Mouse (Mus musculus): ENCODE results near the gene Mlh1. TPM values are rescaled to one million over a fixed set of nuclear protein-coding genes. Genes with fewer than 3 reads are reported as not detected.
A peak's percentile ranks its signal among the peaks of the same experiment; 100 is the strongest.

Mlh1 gene
- polyA plus RNA-seq, 1 experiment from 2014 or later: 40.2 TPM

DNA sequence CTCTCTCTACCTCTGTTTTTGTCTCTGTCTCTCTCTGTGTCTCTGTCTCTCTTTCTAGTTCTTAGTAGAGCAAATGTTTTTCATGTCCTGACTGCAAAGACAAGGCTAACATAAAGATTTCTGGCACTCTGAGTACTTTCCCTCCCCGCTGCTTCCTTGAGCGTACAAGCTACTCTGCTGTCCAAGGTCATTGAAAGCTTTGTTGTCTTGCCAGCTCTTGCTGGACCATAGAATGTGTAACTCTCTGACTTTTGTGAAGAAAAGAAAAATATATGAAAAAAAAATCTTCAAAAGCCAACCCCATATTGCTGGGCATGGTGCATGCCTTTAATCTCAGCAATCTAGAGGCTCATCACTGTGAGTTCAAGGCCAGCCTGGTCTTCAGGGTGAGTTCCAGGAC lies 27.0 kb upstream of the Mlh1 start:
- Histone ChIP-seq H3K27me3 (no peaks in the 10 kb centered on the region; the same call in 1 of the 2 replicates), H3K4me3 (replicated peaks) (no peak overlapping the region), H3K9ac (no peak overlapping the region), H3K4me2 (no peak overlapping the region), H3K9me3 (replicated peaks) (no peaks in the 10 kb centered on the region), H3K27ac (peak overlapping the region; percentile 41; the same call in 1 of the 2 replicates), H3K36me3 (no peaks in the 10 kb centered on the region), H3K4me1 (no peaks in the 10 kb centered on the region)
- no peak for ATAC-seq (replicated peaks; ENCODE audit: low FRiP score)
- WGBS: 54% methylated on average over 2 of the region's 2 CpGs

DNA sequence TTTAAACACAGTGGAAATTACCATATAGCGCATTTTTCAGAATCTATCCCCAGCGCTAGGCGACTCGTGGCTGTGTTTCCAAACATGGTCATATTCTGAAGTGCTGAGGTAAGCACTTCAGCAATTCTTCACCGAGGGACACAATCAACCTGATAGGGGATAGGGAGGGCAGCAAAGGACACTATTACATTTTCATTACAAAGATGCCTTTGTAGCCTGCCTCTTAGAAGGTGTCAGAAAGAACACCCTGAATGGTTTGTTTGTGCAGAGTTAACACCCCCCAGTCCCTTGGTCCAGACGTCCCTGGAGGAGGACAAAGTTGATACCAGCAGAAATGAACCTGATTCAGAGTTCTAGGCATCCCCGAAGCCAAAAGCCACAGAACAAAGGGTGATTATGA lies 24.8 kb upstream of the Mlh1 start:
- H3K4me2 ChIP-seq: no peak overlapping the region
- no peak for ATAC-seq (replicated peaks; ENCODE audit: low FRiP score)

GRCm38 (mm10) chr9:111295323-111295722 lies 23.7 kb upstream of the Mlh1 start:
- H3K4me3 ChIP-seq (replicated peaks): no peak overlapping the region
- 70% methylated on average over 2 of the region's 2 CpGs for WGBS
- no peak overlapping the region for H3K27ac ChIP-seq
- no peaks in the 10 kb centered on the region for H3K27me3 ChIP-seq
- no peak for ATAC-seq (replicated peaks; ENCODE audit: low FRiP score)
- H3K4me1 ChIP-seq: no peaks in the 10 kb centered on the region
- no peaks in the 10 kb centered on the region for H3K36me3 ChIP-seq
- no peak overlapping the region for H3K4me2 ChIP-seq
- H3K9me3 ChIP-seq (replicated peaks): no peaks in the 10 kb centered on the region
- H3K9ac ChIP-seq: no peak overlapping the region

More for the DNA sequence above, 24.8 kb upstream of the Mlh1 start:
- Histone ChIP-seq H3K27ac (no peak overlapping the region), H3K27me3 (no peaks in the 10 kb centered on the region; the same call in 1 of the 2 replicates), H3K4me3 (replicated peaks) (no peak overlapping the region), H3K9ac (no peak overlapping the region), H3K4me1 (no peaks in the 10 kb centered on the region), H3K36me3 (no peaks in the 10 kb centered on the region), H3K9me3 (replicated peaks) (no peaks in the 10 kb centered on the region)
- WGBS: 63% methylated on average over 7 of the region's 7 CpGs

- WGBS: 94% methylated on average over 6 of the region's 6 CpGs
- Histone ChIP-seq H3K36me3 (no peaks in the 10 kb centered on the region), H3K4me1 (peaks cover 2% of the 10 kb centered on the region; the same call in 1 of the 2 replicates), H3K27me3 (no peaks in the 10 kb centered on the region), H3K27ac (no peak overlapping the region), H3K4me2 (no peak overlapping the region), H3K9me3 (replicated peaks) (no peaks in the 10 kb centered on the region), H3K9ac (no peak overlapping the region), H3K4me3 (replicated peaks) (no peak overlapping the region)
- no peak for ATAC-seq (replicated peaks; ENCODE audit: low FRiP score)
These were observed 23.3 kb upstream of the Mlh1 start for GRCm38 (mm10) chr9:111294911-111295310.

GRCm38 (mm10) chr9:111293234-111293633 lies 21.6 kb upstream of the Mlh1 start:
- WGBS: 77% methylated on average over 4 of the region's 4 CpGs
- Histone ChIP-seq H3K9ac (no peak overlapping the region), H3K4me3 (replicated peaks) (no peak overlapping the region), H3K4me2 (no peak overlapping the region), H3K9me3 (replicated peaks) (no peaks in the 10 kb centered on the region), H3K27ac (no peak overlapping the region), H3K4me1 (peaks cover 11% of the 10 kb centered on the region), H3K27me3 (no peaks in the 10 kb centered on the region), H3K36me3 (no peaks in the 10 kb centered on the region)
- ATAC-seq (replicated peaks; ENCODE audit: low FRiP score): no peak

GRCm38 (mm10) chr9:111290539-111291100 lies 19.0 kb upstream of the Mlh1 start:
- Histone ChIP-seq H3K27me3 (no peaks in the 10 kb centered on the region), H3K4me1 (peaks cover 13% of the 10 kb centered on the region), H3K27ac (no peak overlapping the region), H3K4me2 (no peak overlapping the region), H3K36me3 (no peaks in the 10 kb centered on the region), H3K9ac (no peak overlapping the region), H3K9me3 (replicated peaks) (no peaks in the 10 kb centered on the region), H3K4me3 (replicated peaks) (no peak overlapping the region)
- WGBS: 76% methylated on average over 11 of the region's 11 CpGs
- no peak for ATAC-seq (replicated peaks; ENCODE audit: low FRiP score)

DNA sequence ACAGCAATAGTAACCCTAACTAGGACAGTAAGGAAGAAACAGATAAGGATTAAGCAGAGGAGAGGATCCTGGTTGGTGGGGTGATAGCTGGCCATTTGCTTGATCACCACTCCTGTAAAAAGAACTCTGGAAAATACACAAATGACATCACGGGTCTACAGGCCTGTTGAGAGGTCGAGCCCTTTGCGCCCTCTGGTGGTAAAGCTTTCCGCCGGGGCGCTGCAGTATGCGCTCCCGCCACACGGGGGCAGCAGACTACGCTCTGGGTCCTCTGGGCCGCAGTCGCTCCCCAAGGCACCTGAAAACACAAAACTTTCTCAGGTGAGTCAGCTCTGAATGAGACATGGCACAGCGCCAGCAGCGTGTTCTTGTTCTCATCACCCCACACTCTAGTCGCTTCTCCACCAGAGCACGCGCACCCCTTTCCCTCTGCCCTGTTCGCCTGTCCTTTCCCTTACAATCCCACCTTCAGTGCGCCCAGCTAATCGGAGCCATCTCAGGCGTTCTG lies 18.3 kb upstream of the Mlh1 start:
- H3K4me3 ChIP-seq (replicated peaks): peak overlapping the region; percentile 22
- no peaks in the 10 kb centered on the region for H3K36me3 ChIP-seq
- peak overlapping the region; percentile 71 for H3K27ac ChIP-seq

DNA sequence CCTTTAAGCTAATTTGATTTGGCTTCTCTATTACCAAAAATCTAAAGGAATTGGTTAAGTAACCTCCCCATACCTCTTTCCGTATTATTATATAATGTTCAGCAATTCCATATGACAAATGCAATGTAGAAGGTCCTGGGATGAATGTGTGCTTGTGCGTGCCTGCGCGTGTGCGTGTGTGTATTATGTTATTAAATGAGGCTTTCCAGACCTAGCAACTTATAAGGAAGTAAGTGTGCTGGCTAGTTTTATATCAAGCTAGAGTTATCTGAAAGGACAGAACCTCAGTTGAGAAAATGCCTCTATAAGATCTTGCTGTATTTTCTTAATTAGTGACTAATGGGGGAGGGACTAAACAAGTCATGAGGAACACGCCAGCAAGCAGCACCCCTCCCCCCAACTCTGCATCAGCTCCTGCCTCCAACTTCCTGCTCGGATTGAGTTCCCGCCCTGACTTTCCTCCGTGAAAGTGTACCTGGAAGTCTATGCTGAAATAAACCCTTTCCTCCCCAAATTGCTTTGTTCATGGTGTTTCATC lies 17.8 kb upstream of the Mlh1 start:
- WGBS: 50% methylated on average over 9 of the region's 9 CpGs
- Histone ChIP-seq H3K9ac (0 out of 2 replicates have a peak overlapping the region, but pooled peaks have one; percentile 21), H3K9me3 (replicated peaks) (no peaks in the 10 kb centered on the region), H3K27ac (peak overlapping the region; percentile 71), H3K4me1 (peaks cover 15% of the 10 kb centered on the region), H3K4me3 (replicated peaks) (peak overlapping the region; percentile 22), H3K4me2 (peak overlapping the region; percentile 54), H3K36me3 (no peaks in the 10 kb centered on the region), H3K27me3 (no peaks in the 10 kb centered on the region)
- peak; percentile 79 for ATAC-seq (replicated peaks; ENCODE audit: low FRiP score)

More for the DNA sequence above, 18.3 kb upstream of the Mlh1 start:
- 16% methylated on average over 21 of the region's 21 CpGs for WGBS
- Histone ChIP-seq H3K4me2 (peak overlapping the region; percentile 54), H3K9me3 (replicated peaks) (no peaks in the 10 kb centered on the region), H3K27me3 (no peaks in the 10 kb centered on the region), H3K9ac (0 out of 2 replicates have a peak overlapping the region, but pooled peaks have one; percentile 21), H3K4me1 (peaks cover 15% of the 10 kb centered on the region)
- ATAC-seq (replicated peaks; ENCODE audit: low FRiP score): peak; percentile 73

GRCm38 (mm10) chr9:111287956-111288355 lies 16.4 kb upstream of the Mlh1 start:
- WGBS: 94% methylated on average over 4 of the region's 4 CpGs
- Histone ChIP-seq H3K9ac (no peak overlapping the region), H3K4me1 (peaks cover 15% of the 10 kb centered on the region), H3K27me3 (no peaks in the 10 kb centered on the region), H3K9me3 (replicated peaks) (no peaks in the 10 kb centered on the region), H3K27ac (no peak overlapping the region), H3K36me3 (no peaks in the 10 kb centered on the region), H3K4me2 (no peak overlapping the region), H3K4me3 (replicated peaks) (no peak overlapping the region)
- no peak for ATAC-seq (replicated peaks; ENCODE audit: low FRiP score)

DNA sequence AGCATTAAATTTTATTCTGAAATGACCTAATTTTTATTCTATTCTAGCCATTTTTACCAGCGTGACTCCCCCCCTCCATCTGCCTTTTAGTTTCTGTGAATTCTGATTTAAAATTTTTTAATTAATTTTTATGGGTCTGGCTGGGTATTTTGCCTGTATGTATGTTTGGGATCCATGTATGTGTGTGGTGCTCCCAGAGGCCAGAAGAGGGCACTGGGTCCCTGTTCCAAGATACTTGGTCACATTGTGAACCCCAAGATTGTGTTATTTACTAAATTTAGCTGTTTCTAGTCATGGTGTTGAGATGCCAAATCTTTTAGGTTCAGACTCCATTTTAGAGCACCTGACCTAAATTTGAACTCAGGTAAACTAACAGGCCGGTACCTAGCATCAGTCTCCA lies 14.9 kb upstream of the Mlh1 start:
- no peak overlapping the region for H3K4me2 ChIP-seq
- ATAC-seq (replicated peaks; ENCODE audit: low FRiP score): no peak
- H3K9me3 ChIP-seq (replicated peaks): no peaks in the 10 kb centered on the region
- no peak overlapping the region for H3K9ac ChIP-seq
- H3K27ac ChIP-seq: no peak overlapping the region
- no peaks in the 10 kb centered on the region for H3K27me3 ChIP-seq
- H3K4me3 ChIP-seq (replicated peaks): no peak overlapping the region
- WGBS: 76% methylated on average over 2 of the region's 2 CpGs
- H3K36me3 ChIP-seq: 0 out of 2 replicates have a peak, but pooled peaks cover 4% of the 10 kb centered on the region
- peaks cover 15% of the 10 kb centered on the region for H3K4me1 ChIP-seq

GRCm38 (mm10) chr9:111285676-111286075 lies 14.1 kb upstream of the Mlh1 start:
- Histone ChIP-seq H3K36me3 (0 out of 2 replicates have a peak, but pooled peaks cover 4% of the 10 kb centered on the region), H3K27me3 (no peaks in the 10 kb centered on the region), H3K9me3 (replicated peaks) (no peaks in the 10 kb centered on the region), H3K9ac (no peak overlapping the region), H3K4me3 (replicated peaks) (no peak overlapping the region), H3K4me2 (no peak overlapping the region), H3K27ac (no peak overlapping the region), H3K4me1 (peaks cover 15% of the 10 kb centered on the region)
- no peak for ATAC-seq (replicated peaks; ENCODE audit: low FRiP score)
- 21% methylated on average over 5 of the region's 5 CpGs for WGBS

DNA sequence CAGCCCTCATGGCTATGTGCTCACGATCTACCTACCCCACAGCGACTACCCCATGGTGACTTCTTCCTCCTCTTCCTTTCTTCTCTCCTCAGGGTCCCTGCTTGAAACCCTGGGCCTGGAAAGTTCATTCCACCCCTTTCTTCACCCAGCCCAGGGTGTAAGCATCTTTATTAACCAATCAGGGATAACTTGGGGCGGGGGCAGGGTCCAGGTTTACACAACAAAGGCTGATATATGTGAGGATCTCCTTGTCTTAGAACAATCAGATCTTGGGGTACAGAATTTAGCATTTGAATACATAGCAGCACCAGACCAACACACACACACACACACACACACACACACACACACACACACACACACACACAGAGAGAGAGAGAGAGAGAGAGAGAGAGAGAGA lies 13.5 kb upstream of the Mlh1 start:
- Histone ChIP-seq H3K9me3 (replicated peaks) (no peaks in the 10 kb centered on the region), H3K27ac (no peak overlapping the region), H3K9ac (no peak overlapping the region), H3K4me3 (replicated peaks) (no peak overlapping the region), H3K4me1 (peaks cover 14% of the 10 kb centered on the region), H3K36me3 (0 out of 2 replicates have a peak, but pooled peaks cover 4% of the 10 kb centered on the region), H3K4me2 (no peak overlapping the region), H3K27me3 (no peaks in the 10 kb centered on the region)
- ATAC-seq (replicated peaks; ENCODE audit: low FRiP score): no peak
- WGBS: 41% methylated on average over 3 of the region's 3 CpGs
